Mouse (Mus musculus) NIH3T3 (cell line): ENCODE data around the gene Lgr6.
A peak's percentile ranks its signal among the peaks of the same experiment; 100 is the strongest.

Experiments used
- DNase-seq: peaks from one replicate; pipeline ENCODE4 v3.0.0-alpha.2; 2012; ENCODE audit warnings: low read depth

Lgr6 gene

GRCm38 (mm10) chr1:134960634-134961033 is 144.4 kb downstream of the Lgr6 start:
- peak; percentile 59 for DNase-seq

- peak; percentile 99 for DNase-seq
Measured at GRCm38 (mm10) chr1:134955637-134956176, 149.4 kb downstream of the Lgr6 start, which contains the start of gene Ppp1r12b. TSS of gene Ppp1r12b (minus strand) at chr1:134955942.

- peak; percentile 25 for DNase-seq
Measured at GRCm38 (mm10) chr1:134955050-134955636, 149.9 kb downstream of the Lgr6 start.

GRCm38 (mm10) chr1:134949946-134950345 is 155.1 kb downstream of the Lgr6 start:
- DNase-seq = peak; percentile 59

GRCm38 (mm10) chr1:134947590-134947989 is 157.5 kb downstream of the Lgr6 start:
- DNase-seq = no peak

GRCm38 (mm10) chr1:134942898-134943297 is 162.2 kb downstream of the Lgr6 start:
- DNase-seq = no peak

GRCm38 (mm10) chr1:134940863-134941262 is 164.2 kb downstream of the Lgr6 start:
- DNase-seq = no peak

GRCm38 (mm10) chr1:134938233-134938632 is 166.8 kb downstream of the Lgr6 start:
- no peak for DNase-seq

- no peak for DNase-seq
Measured at GRCm38 (mm10) chr1:134936335-134936734, 168.7 kb downstream of the Lgr6 start.
